Mouse (Mus musculus): ENCODE data around the gene Igfbp4. TPM values are rescaled to one million over a fixed set of nuclear protein-coding genes. Genes with fewer than 3 reads are reported as not detected.

Gene Igfbp4
- total RNA-seq, 2 experiments from 2014 or later: 125 to 129 TPM

DNA sequence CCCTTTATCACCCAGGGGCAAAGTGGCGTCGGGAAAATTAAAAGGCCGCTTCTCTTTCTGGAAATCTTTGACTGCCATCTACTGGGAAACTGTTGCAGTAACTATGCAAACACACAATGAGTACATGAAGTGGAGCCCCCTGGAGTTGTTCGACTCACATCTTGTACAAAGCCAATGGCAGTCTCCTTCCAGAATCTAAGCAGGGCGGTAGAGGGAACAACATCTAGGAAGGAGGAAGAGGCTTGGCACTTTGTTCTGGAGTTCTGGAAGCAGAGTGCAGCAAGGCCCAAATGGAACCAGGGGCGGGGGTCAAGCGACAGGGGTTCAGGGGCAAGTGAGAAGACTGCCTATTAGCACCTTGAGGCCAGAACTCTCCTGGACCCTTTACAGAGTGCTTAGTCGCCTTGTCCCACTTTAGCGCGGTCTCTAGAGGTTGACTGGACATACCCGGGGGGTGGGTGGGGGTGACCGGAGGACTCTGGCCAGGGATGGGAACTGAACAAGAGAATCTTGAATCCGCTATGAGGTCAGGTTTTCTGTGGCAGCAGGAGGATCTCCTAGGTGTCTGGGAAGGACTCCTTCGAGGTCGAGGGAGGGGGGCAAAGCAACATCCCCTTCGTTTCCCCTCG is 584 bp upstream of the Igfbp4 start:
- intact Hi-C loops (cut with DNase I): loop anchor here (1.0 kb wide), 1 partner anchor 25 kb away; no protein-coding TSS in a partner anchor
- DNase-seq: peak; percentile 38 to 58

DNA sequence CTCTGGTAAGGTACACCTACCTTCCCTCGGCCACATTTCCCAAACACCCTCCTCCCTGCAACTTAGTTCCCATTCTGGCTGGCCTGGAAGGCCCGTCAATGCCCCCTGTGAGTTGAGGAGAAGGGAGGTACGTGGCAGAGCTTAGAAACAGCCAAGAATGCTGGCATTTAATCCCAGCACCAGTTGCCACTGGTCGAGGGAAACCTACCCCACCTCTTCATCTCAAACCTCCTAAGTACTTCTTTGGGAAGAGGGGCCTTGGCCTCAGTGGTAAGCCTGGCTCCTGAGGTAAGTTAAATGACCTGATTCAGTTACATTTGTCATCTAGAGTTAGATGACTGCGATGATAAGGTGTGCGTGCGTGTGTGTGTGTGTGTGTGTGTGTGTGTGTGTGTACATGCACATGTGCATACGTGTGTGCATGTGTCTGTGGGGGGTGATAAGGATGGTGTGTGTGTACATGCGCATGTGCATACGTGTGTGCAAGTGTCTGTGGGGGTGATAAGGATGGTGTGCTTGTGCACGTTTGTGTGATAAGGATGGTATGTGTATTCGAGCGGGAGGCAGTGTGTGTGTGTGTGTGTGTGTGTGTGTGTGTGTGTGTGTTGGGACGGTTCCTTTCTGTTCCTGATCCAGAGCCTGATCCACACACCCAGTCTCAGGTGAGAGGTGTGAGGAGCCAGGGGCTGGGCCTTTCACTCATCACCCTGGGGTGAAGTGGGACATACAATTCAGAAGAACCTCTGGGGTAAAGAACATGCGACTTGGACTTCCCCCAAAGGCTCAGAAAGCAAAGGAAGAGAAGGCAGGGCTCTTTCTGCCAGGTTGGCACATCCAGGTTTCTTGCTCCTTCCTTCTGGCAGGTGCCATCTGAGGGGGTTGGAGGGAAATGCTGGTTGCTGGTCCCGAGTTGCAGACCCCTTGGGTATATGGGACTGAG is 1.1 kb downstream of the Igfbp4 start:
- intact Hi-C loops (cut with DNase I): no loop called here
- DNase-seq: no peak

DNA sequence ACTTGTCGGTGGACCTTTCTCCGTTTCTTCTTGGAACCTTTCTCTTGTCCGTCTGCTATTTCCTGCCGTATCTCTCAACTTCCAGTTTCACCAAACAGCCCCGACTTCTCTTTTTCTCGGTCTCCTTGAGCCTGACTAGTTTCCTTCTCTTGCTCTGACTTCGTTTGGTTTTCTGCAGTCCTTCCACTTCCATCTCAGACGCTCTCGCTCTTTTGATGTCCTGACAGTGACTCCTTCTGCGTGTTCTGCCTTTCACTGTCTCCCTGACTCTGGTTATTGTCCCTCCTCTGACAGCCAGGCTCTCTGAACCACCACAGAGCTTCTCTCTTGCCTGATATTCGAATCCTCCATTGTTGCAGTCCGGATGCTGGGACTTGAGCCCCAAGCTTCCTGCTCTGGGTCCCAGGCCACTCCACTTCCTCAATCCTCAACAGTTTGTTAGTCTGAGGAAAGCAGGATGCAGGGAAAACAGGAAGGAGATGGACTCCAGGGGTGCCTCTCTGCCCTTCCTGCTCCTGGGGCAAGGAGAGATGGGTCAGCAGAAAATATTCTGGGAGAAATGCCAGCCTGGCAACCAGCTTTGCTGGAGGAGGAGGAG is 1.9 kb downstream of the Igfbp4 start:
- intact Hi-C loops (cut with DNase I): loop anchor here (1.0 kb wide), 1 partner anchor 21 kb away; no protein-coding TSS in a partner anchor
- DNase-seq: peak; percentile 43 to 63

DNA sequence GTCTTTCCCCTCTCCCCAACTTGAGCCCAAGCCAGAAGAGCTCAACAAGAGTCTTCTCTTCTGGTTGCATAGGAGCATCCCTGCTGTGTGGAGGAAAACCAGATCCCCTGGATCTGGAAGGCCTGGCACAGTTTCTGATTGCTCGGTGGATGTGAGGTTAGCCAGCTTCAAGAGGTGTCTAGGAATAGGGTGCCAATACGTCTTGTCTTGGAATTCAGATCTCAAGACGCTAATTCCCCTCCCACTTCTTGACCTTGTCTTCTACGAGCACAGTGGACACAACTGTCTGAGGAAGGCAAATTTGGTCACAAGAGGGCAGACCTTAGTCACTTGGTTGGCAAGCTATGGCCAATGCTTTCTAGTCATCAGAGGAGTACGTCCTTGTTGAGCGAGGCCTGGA is 2.6 kb downstream of the Igfbp4 start:
- intact Hi-C loops (cut with DNase I): loop anchor here (1.0 kb wide), 1 partner anchor 21 kb away; no protein-coding TSS in a partner anchor
- no peak for DNase-seq

- peak in 1 of 2 experiments; percentile 23 for DNase-seq
- intact Hi-C loops (cut with DNase I): no loop called here
Measured at GRCm38 (mm10) chr11:99044306-99044705, 3.3 kb downstream of the Igfbp4 start.

DNA sequence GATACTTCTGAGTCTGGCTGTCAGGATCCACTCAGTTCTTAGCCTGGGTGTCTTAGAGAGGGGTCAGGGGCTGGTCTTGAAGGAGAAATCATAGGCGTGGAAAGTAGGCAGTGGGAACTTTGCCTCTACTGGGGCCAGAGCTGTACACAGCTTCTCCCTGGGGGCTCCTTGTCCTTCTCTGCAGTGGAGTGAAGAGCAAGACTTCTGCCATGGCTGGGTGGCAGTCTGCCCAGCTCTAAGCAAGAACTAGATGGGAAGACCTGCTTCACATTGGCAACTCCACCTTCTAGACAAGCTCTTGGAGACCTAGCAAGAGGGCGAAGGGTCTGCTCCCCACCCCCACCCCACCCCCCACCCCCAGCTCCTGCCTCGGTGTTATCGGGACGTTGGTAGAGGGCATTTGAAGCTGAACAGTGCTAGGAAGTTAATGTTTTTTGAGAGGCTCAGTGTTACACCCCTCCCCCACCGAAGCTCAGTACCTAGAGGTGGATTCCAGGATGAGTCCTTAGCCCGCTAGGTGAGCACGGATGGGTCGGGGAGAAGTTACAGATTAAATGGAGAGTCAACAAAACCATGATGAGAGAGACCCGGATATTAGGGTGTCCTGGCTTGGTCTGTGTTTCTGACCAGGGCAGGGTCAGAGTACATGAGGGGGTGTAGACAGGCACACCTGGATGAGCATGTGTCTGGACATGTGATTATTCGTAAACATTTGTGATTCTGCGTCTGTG is 4.3 kb downstream of the Igfbp4 start:
- peak in 1 of 2 experiments; percentile 34 for DNase-seq
- intact Hi-C loops (cut with DNase I): no loop called here

DNA sequence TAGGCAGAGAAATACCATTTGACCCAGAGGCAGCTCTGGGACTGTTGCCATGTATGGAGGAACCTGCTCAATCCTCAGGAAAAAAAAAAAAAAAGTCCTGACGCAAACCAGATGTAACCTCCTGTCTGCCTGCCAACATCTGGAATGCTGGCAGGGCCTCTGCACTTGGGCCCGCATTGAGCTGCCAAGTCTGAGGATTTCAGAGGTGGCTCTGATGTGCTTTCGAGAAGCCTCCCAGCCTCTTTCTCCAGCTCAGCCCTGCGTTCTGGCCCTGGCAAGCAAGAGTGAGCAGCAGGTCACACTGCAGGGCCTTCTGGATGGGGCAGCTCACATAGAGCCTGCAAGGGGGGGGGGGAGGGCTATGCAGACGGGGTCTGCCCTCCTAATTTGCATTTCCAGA is 6.1 kb downstream of the Igfbp4 start:
- peak; percentile 84 to 91 for DNase-seq
- intact Hi-C loops (cut with DNase I): no loop called here

- peak; percentile 27 to 52 for DNase-seq
- intact Hi-C loops (cut with DNase I): no loop called here
Measured at GRCm38 (mm10) chr11:99047643-99048042, 6.6 kb downstream of the Igfbp4 start.

DNA sequence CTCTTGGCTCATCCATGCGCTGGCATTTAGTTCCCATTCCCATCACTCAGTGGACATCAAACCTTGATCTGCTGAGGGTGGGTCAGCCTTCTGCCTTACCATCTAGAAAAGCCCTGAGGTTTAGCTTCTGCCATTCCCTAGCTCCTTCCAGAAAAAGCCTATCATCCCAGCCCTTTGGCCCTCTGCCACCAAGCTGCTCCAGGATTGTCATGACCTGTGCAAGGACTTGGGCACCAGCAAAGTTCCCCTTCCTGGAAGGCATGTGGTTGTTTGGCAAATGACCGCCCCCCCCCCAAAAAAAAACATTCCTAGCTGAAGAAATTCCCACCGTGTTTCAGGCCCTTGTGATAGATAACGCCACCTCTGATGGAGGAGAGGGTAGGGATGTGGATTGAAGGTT is 14.1 kb downstream of the Igfbp4 start:
- intact Hi-C loops (cut with DNase I): no loop called here
- peak; percentile 30 to 59 for DNase-seq

DNA sequence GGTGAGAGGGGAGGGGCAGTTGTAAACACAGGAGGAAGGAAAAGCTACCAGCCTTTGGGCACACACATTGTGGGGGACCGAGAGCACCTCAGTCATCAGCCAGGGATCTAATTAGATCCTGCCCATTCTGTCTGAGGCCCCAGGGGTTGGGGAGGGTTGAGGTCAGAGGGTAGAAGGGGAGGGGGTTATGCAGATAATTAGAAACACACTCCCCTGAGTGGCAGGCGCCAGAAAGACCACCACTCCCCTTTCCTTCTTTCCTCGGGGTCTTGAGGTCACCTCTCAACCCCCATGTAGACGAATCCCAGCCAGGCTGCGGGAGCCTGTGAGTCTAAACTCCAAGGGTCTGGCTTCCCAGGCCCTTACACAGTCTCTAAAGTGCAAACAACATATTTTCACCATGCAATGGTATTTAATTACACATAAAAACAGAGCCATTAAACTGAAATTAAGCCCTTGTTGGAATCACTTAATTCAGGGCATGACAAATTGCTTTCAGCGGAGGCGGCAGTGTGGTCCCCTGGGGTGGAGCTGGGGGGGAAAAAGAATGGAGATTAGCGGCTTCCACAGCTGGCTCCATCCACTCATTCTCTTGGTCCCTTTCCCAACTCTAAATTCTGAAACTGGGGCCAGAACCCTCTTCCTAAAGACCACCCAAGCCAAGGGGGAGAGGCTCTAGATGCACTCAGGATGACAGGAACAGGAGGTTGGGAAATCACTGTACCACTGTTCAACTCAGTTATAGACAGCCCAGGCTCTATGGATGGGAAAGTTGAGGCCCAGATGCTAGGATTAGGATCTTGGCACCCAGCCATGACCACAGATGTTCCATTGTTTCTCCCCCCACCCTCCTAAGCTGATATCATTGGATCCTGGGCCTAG is 14.8 kb downstream of the Igfbp4 start:
- DNase-seq: peak; percentile 64 to 70
- intact Hi-C loops (cut with DNase I): no loop called here

- DNase-seq: peak; percentile 38 to 56
- intact Hi-C loops (cut with DNase I): no loop called here
Measured at GRCm38 (mm10) chr11:99060435-99060834, 19.4 kb downstream of the Igfbp4 start.

GRCm38 (mm10) chr11:99062661-99063060 is 21.6 kb downstream of the Igfbp4 start:
- intact Hi-C loops (cut with DNase I): no loop called here
- no peak for DNase-seq

DNA sequence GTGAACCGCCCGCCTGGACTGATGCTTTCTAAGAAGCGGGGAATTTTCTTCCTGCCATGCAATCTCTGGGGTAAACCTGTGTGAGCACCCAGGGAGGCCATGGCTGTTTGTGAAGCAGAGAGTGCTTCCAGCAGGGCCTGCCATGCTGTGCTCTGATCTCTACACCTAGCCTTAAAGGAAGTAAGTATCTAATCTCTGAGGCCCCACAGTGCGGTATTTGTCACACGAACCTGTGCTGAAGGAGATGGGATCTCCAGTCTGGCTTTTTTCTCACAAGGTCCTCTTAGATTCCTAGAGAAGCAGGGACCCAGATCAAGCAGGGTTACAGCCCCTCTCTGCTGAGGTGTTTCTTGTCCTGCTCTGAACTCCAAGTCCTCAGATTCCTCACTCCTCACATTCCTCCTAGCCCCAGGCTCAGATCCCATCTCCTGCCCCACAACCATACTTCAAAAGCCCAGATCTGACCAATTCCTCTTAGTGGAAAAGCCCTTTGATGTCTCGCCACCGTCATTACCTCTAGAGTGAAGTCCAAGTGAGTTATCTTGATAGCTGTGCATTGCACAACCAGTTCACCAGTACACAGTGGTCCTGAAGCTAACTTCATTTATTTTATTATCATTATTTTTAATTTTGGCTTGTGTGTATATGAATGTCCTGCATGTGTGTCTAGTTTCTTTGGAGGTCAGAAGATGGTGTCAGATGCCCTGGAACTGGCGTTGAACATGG is 22.5 kb downstream of the Igfbp4 start:
- DNase-seq: no peak
- intact Hi-C loops (cut with DNase I): loop anchor here (1.0 kb wide), 1 partner anchor 20 kb away; no protein-coding TSS in a partner anchor

DNA sequence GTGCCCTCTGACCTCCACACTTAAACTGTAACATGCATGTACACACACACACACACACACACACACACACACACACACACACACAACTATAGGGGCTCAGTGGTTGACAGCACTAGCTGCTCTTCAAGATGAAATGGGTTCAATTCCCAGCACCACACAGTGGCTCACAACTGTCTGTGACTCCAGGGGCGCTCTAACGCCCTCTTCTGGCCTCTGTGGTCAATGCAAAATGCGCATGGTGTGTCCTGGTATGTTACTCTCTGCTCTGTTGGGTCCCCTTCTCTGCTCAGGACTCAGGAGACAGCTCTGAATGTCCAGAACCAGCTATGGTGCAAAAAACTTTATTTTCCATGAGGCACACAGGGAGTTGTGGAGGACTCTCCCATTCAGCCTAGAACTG is 24.3 kb downstream of the Igfbp4 start:
- intact Hi-C loops (cut with DNase I): loop anchor here (1.0 to 5.0 kb wide), 2 partner anchors 25 to 87 kb away; no protein-coding TSS in a partner anchor
- peak in 1 of 2 experiments; percentile 28 for DNase-seq

- intact Hi-C loops (cut with DNase I): loop anchor here (1.0 to 5.0 kb wide), 3 partner anchors 26 to 86 kb away; no protein-coding TSS in a partner anchor
- DNase-seq: peak; percentile 79 to 90
Measured at GRCm38 (mm10) chr11:99065979-99066378, 24.9 kb downstream of the Igfbp4 start.

DNA sequence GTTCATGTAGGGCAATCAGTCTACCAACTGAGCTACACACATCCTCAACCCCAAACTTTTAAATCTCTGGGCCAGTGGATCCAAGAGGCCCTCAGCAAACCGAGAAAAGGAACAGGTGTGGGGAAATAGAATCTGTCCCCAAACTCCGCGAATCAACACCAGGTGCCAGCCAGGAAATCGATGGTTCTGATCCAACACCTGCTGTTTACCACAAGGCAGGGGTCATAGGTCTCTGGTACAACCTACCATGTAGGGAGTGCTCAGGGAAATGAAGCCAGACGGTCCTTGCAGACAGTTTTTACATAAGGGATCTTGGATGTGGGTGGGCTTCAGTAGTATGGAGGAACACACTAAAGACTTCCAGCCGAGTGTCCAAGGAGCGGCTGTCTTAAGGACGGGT is 26.5 kb downstream of the Igfbp4 start:
- intact Hi-C loops (cut with DNase I): loop anchor here (2.0 to 5.0 kb wide), 2 partner anchors 53 to 85 kb away; no protein-coding TSS in a partner anchor

DNA sequence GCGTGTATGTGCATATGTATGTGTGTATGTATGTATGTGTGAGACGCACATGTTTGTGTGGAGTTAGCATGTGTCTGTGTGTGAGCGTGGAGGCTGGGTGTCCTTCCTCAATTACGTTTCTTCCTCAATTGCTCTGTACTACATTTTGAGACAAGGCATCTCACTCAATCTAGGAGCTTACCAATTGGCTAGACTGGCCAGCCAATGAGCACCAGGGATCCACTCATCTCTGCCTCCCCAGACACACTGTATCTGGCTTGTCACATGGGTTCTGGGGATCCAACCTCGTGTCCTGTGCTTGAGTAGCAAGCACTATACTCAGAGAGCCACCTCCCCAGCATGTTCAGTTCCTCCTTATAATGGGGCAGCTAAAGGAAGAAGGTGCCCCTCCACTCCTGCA is 27.4 kb downstream of the Igfbp4 start:
- DNase-seq: no peak
- intact Hi-C loops (cut with DNase I): loop anchor here (5.0 kb wide), 1 partner anchor 84 kb away; no protein-coding TSS in a partner anchor

More for the DNA sequence above, 26.5 kb downstream of the Igfbp4 start:
- DNase-seq: no peak

DNA sequence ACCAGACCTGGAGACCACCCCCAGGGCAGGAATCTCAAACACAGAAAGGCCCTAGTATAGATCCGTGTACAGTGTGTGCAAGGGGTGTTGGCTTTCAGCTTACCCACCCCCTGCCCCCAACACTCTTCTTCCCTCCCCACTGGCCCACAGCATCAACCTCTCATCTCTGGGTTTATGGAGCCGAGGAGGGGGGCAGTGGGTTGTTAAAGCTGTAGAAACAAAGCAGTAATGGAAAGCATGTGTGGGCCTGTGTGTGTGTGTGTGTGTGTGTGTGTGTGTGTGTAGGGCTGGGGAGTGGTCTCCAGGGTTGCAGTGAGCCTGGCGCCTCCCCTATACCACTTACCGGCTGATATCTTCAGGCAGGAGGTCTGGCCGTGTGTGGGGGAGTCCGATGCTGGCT is 30.8 kb downstream of the Igfbp4 start:
- DNase-seq: no peak
- intact Hi-C loops (cut with DNase I): no loop called here

All from heart, postnatal 14 days (tissue).